Mouse (Mus musculus) liver, adult 2 months (tissue): ENCODE results near the gene Smtn. TPM values are rescaled to one million over a fixed set of nuclear protein-coding genes. Genes with fewer than 3 reads are reported as not detected.

Experiments used
- DNase-seq: peaks from one replicate; pipeline ENCODE4 v3.0.0-alpha.2; 2011; ENCODE audit warnings: low read depth, low spot score; ENCODE audit errors: extremely low read depth
- H3K27ac ChIP-seq: fragments of 200-500 bp; replicated peaks from 2 replicates; pipeline ENCODE4 v1.5.1; 2012; ENCODE audit warnings: low read depth, mild to moderate bottlenecking, control low read depth, inconsistent platforms, low read length; ENCODE audit not compliant: insufficient read depth
- H3K27me3 ChIP-seq: fragments of 200-500 bp; 2 replicates; pipeline ENCODE4 v1.6.1; 2012; ENCODE audit warnings: mild to moderate bottlenecking, moderate library complexity, low read length, inconsistent platforms; ENCODE audit not compliant: control insufficient read depth, insufficient read depth
- H3K36me3 ChIP-seq: fragments of 200-500 bp; 2 replicates; pipeline ENCODE4 v1.6.1; 2012; ENCODE audit warnings: low read length, inconsistent platforms; ENCODE audit not compliant: control insufficient read depth, insufficient read depth
- H3K4me1 ChIP-seq: fragments of 200-500 bp; 2 replicates; pipeline ENCODE4 v1.6.1; 2011; ENCODE audit warnings: low read length; ENCODE audit not compliant: control insufficient read depth, insufficient read depth
- H3K4me3 ChIP-seq: fragments of 200-500 bp; 2 replicates; pipeline ENCODE4 v1.5.1; 2011; ENCODE audit warnings: low read depth, mild to moderate bottlenecking, control low read depth, low read length, moderate library complexity; ENCODE audit not compliant: insufficient read depth
- H3K79me2 ChIP-seq: fragments of 200-500 bp; 2 replicates; pipeline ENCODE4 v1.6.1; 2012; ENCODE audit warnings: inconsistent platforms, mild to moderate bottlenecking, low read length, moderate library complexity; ENCODE audit not compliant: control insufficient read depth, insufficient read depth
- H3K9ac ChIP-seq: fragments of 200-500 bp; 2 replicates; pipeline ENCODE4 v1.6.1; 2012; ENCODE audit warnings: low read depth, mild to moderate bottlenecking, control low read depth, inconsistent platforms, low read length
- CTCF ChIP-seq: fragments of 200-500 bp; IDR thresholded peaks from 2 replicates; pipeline ENCODE4 v1.5.1; 2011; ENCODE audit warnings: low read depth, low read length, control low read depth
- POLR2A ChIP-seq: fragments of 200-500 bp; IDR thresholded peaks from 2 replicates; pipeline ENCODE4 v1.6.1; 2011; ENCODE audit warnings: low read length, control low read depth; ENCODE audit not compliant: insufficient read depth; ENCODE audit errors: extremely low read depth
- WGBS: fragments of 180-500 bp; shearing (Covaris S2); methylation state at CpG from one replicate; pipeline ENCODE4 v1.1.7; 2018; 5-methylcytosine and 5-hydroxymethylcytosine counted together
- polyA plus RNA-seq: library from polyadenylated mRNA; depleted of rRNA; stranded (reverse); fragments of >200 nt; gene quantifications from 2 replicates; pipeline ENCODE4 v1.2.3, GENCODE M21; 2012
- total RNA-seq: library from RNA; depleted of rRNA; stranded (reverse); fragments of >200 nt; gene quantifications from 2 replicates; pipeline ENCODE4 v1.2.3, GENCODE M21; 2014

Gene Smtn
- total and polyA plus RNA-seq, 2 experiments: 2.2 to 2.9 TPM

- WGBS: 83% methylated on average over 4 of the region's 4 CpGs
- H3K4me1 ChIP-seq: peaks cover 2% of the 10 kb centered on the region; the same call in 1 of the 2 replicates
- no peak overlapping the region for H3K27ac ChIP-seq
- no peak for DNase-seq
- no peaks in the 10 kb centered on the region for H3K79me2 ChIP-seq
- TF ChIP-seq POLR2A: no peak
- no peak for TF ChIP-seq CTCF
- H3K36me3 ChIP-seq: peaks cover 1% of the 10 kb centered on the region; the same call in 1 of the 2 replicates
- no peak overlapping the region for H3K9ac ChIP-seq
- H3K4me3 ChIP-seq: no peak overlapping the region
- H3K27me3 ChIP-seq: peaks cover 7% of the 10 kb centered on the region; the same call in 1 of the 2 replicates
Observed at GRCm38 (mm10) chr11:3515637-3516036, 24.8 kb downstream of the Smtn start.

- Histone ChIP-seq H3K27ac (no peak overlapping the region), H3K4me1 (peaks cover 2% of the 10 kb centered on the region; the same call in 1 of the 2 replicates), H3K36me3 (no peaks in the 10 kb centered on the region), H3K27me3 (peaks cover 7% of the 10 kb centered on the region; the same call in 1 of the 2 replicates), H3K79me2 (no peaks in the 10 kb centered on the region), H3K9ac (no peak overlapping the region; the same call in 1 of the 2 replicates), H3K4me3 (peak overlapping the region; percentile 74)
- 39% methylated on average over 4 of the region's 4 CpGs for WGBS
- no peak for DNase-seq
- TF ChIP-seq CTCF: no peak
- no peak for TF ChIP-seq POLR2A
Observed at GRCm38 (mm10) chr11:3515216-3515615, 25.2 kb downstream of the Smtn start.

- Histone ChIP-seq H3K36me3 (no peaks in the 10 kb centered on the region), H3K27me3 (peaks cover 7% of the 10 kb centered on the region; the same call in 1 of the 2 replicates), H3K9ac (peak within 1 kb of the TSS; percentile 72), H3K4me1 (peaks cover 3% of the 10 kb centered on the region; the same call in 1 of the 2 replicates), H3K27ac (no peak within 1 kb of the TSS), H3K4me3 (peak within 1 kb of the TSS; percentile 74), H3K79me2 (no peaks in the 10 kb centered on the region)
- peak; percentile 98 for TF ChIP-seq CTCF
- 0 out of 2 replicates have a peak, but pooled peaks have one; percentile 49 for TF ChIP-seq POLR2A
- DNase-seq: peak; percentile 67
- under 1% methylated on average over 26 of the region's 26 CpGs for WGBS
Observed at GRCm38 (mm10) chr11:3514529-3515054, 25.8 kb downstream of the Smtn start, which contains the start of gene Selenom. TSS of gene Selenom (plus strand) at chr11:3514684.

GRCm38 (mm10) chr11:3513291-3513690 is 27.1 kb downstream of the Smtn start:
- DNase-seq: no peak
- Histone ChIP-seq H3K4me3 (no peak overlapping the region), H3K27me3 (peaks cover 7% of the 10 kb centered on the region; the same call in 1 of the 2 replicates), H3K27ac (no peak overlapping the region), H3K79me2 (no peaks in the 10 kb centered on the region), H3K4me1 (peaks cover 3% of the 10 kb centered on the region; the same call in 1 of the 2 replicates), H3K36me3 (no peaks in the 10 kb centered on the region), H3K9ac (no peak overlapping the region)
- TF ChIP-seq POLR2A: no peak
- no peak for TF ChIP-seq CTCF
- 94% methylated on average over 6 of the region's 6 CpGs for WGBS

- DNase-seq: no peak
- TF ChIP-seq POLR2A: no peak
- no peak for TF ChIP-seq CTCF
- no peak overlapping the region for H3K27ac ChIP-seq
Observed at GRCm38 (mm10) chr11:3510321-3510720, 30.1 kb downstream of the Smtn start.

More at GRCm38 (mm10) chr11:3510321-3510720, 30.1 kb downstream of the Smtn start:
- H3K4me1 ChIP-seq: peaks cover 3% of the 10 kb centered on the region; the same call in 1 of the 2 replicates
- no peaks in the 10 kb centered on the region for H3K36me3 ChIP-seq
- H3K79me2 ChIP-seq: no peaks in the 10 kb centered on the region
- peaks cover 2% of the 10 kb centered on the region; the same call in 1 of the 2 replicates for H3K27me3 ChIP-seq
- WGBS: 83% methylated on average over 2 of the region's 2 CpGs
- H3K9ac ChIP-seq: no peak overlapping the region
- no peak overlapping the region for H3K4me3 ChIP-seq
